Mouse (Mus musculus) spleen, postnatal 4 days (tissue): ENCODE measurements around the gene Pcif1.

ENCODE experiments used
- DNase-seq, 2 experiments: peaks; one replicate each; pipeline ENCODE4 v3.0.0; 2022; ENCODE audit warnings: low spot score in 2 of 2

Pcif1 gene

GRCm38 (mm10) chr2:164921984-164922383, 42.9 kb downstream of the Pcif1 start:
- no peak for DNase-seq

- no peak for DNase-seq
Measured at GRCm38 (mm10) chr2:164923291-164923690, 44.2 kb downstream of the Pcif1 start.

GRCm38 (mm10) chr2:164924100-164924857, 45.2 kb downstream of the Pcif1 start:
- peak; percentile 79 to 88 for DNase-seq

GRCm38 (mm10) chr2:164930706-164931581, 51.8 kb downstream of the Pcif1 start:
- DNase-seq, result no peak

GRCm38 (mm10) chr2:164933534-164933933, 54.4 kb downstream of the Pcif1 start:
- DNase-seq, result no peak

GRCm38 (mm10) chr2:164935991-164936390, 56.9 kb downstream of the Pcif1 start:
- DNase-seq, result no peak

GRCm38 (mm10) chr2:164938146-164939091, 59.3 kb downstream of the Pcif1 start:
- DNase-seq, result no peak

GRCm38 (mm10) chr2:164939106-164939505, 60.0 kb downstream of the Pcif1 start:
- no peak for DNase-seq

GRCm38 (mm10) chr2:164940140-164940830, 61.2 kb downstream of the Pcif1 start, which contains the start of gene Mmp9:
Gene Mmp9, plus strand, starts transcription at chr2:164940780.
- no peak for DNase-seq

- peak in 1 of 2 experiments; percentile 44 for DNase-seq
Measured at GRCm38 (mm10) chr2:164942692-164943290, 63.7 kb downstream of the Pcif1 start.
